11 mouse cellular contexts compared by ENCODE assay signal in genomic region chr8:12467386-12468326, GRCm38 (mm10).
DNase-seq lines count a peak whose midpoint lies in the region; ATAC-seq lines count a peak whose summit lies in the region.
"Had no signal": no experiment of that assay in that cellular context is flagged by ENCODE, and none has a peak within 500 bp of the region (broad histone marks: within the 10 kb centered on the region; RNA-seq: fewer than 3 reads in every experiment).

No protein-coding gene starts in this region.

- ATAC-seq in forebrain, embryonic 14.5 days, result 0 out of 2 replicates have a peak, but pooled peaks have one; percentile 34
- no peak for ATAC-seq in forebrain, embryonic 16.5 days
- ATAC-seq in midbrain, embryonic 14.5 days (ENCODE audit: low FRiP score, low TSS enrichment), result no peak
- no peak for ATAC-seq in midbrain, embryonic 16.5 days
- peak; percentile 73 for ATAC-seq in embryonic facial prominence, embryonic 12.5 days (ENCODE audit: insufficient number of reproducible peaks, insufficient read depth, low FRiP score, low TSS enrichment)

- H3K27me3 ChIP-seq in forebrain, embryonic 14.5 days (replicated peaks; ENCODE audit: control insufficient read depth, insufficient read depth, low read length), result 0 out of 2 replicates have a peak, but pooled peaks cover 3% of the 10 kb centered on the region
- H3K27me3 ChIP-seq in forebrain, embryonic 16.5 days (replicated peaks; ENCODE audit: control insufficient read depth, insufficient read depth, low read length), result peaks cover 4% of the 10 kb centered on the region
- no peaks in the 10 kb centered on the region; the same call in 1 of the 2 replicates for H3K27me3 ChIP-seq in midbrain, embryonic 14.5 days (ENCODE audit: control insufficient read depth, insufficient read depth, low read length)
- no peaks in the 10 kb centered on the region for H3K27me3 ChIP-seq in midbrain, embryonic 16.5 days (ENCODE audit: control insufficient read depth, insufficient read depth, low read depth, low read length)
- peaks cover 60% of the 10 kb centered on the region for H3K27me3 ChIP-seq in embryonic facial prominence, embryonic 12.5 days

- peak; percentile 45 for DNase-seq in forebrain, embryonic 14.5 days (ENCODE audit: low spot score)
- DNase-seq in midbrain, embryonic 14.5 days, result peak; percentile 45
- peak; percentile 13 for DNase-seq in retina, postnatal 7 days (ENCODE audit: low read depth, low spot score)
- DNase-seq in cerebellum, adult 11-12 months, result no peak
- no peak for DNase-seq in T-cell, adult 2 months (ENCODE audit: low spot score)
- DNase-seq: adrenal gland, postnatal 25 days; cerebellum, adult 2 months; thymus, postnatal 4 days had no signal

- no peak overlapping the region for H3K9ac ChIP-seq in forebrain, embryonic 14.5 days (ENCODE audit: low read length)
- H3K9ac ChIP-seq in forebrain, embryonic 16.5 days (replicated peaks; ENCODE audit: low read depth, low read length), result no peak overlapping the region
- no peak overlapping the region for H3K9ac ChIP-seq in midbrain, embryonic 14.5 days (replicated peaks; ENCODE audit: low read length)
- no peak overlapping the region for H3K9ac ChIP-seq in midbrain, embryonic 16.5 days (ENCODE audit: low read depth, low read length)
- no peak overlapping the region for H3K9ac ChIP-seq in embryonic facial prominence, embryonic 12.5 days

- peaks cover 9% of the 10 kb centered on the region for H3K4me1 ChIP-seq in forebrain, embryonic 14.5 days (ENCODE audit: control insufficient read depth, insufficient read depth, low read length)
- peaks cover 13% of the 10 kb centered on the region for H3K4me1 ChIP-seq in forebrain, embryonic 16.5 days (replicated peaks; ENCODE audit: control insufficient read depth, insufficient read depth, low read length)
- H3K4me1 ChIP-seq in midbrain, embryonic 14.5 days (ENCODE audit: control insufficient read depth, insufficient read depth, low read length), result no peaks in the 10 kb centered on the region
- H3K4me1 ChIP-seq in midbrain, embryonic 16.5 days (ENCODE audit: control insufficient read depth, insufficient read depth, low read length), result peaks cover 4% of the 10 kb centered on the region; the same call in 1 of the 2 replicates
- peaks cover 14% of the 10 kb centered on the region for H3K4me1 ChIP-seq in embryonic facial prominence, embryonic 12.5 days

- no peak overlapping the region for H3K27ac ChIP-seq in forebrain, embryonic 14.5 days (ENCODE audit: low read depth, low read length)
- H3K27ac ChIP-seq in forebrain, embryonic 16.5 days (ENCODE audit: low read length), result no peak overlapping the region
- no peak overlapping the region for H3K27ac ChIP-seq in midbrain, embryonic 14.5 days (replicated peaks; ENCODE audit: low read depth, low read length)
- no peak overlapping the region for H3K27ac ChIP-seq in midbrain, embryonic 16.5 days (ENCODE audit: low read length)
- no peak overlapping the region for H3K27ac ChIP-seq in embryonic facial prominence, embryonic 12.5 days

- no peaks in the 10 kb centered on the region for H3K36me3 ChIP-seq in forebrain, embryonic 14.5 days (ENCODE audit: control insufficient read depth, insufficient read depth, low read length)
- H3K36me3 ChIP-seq in forebrain, embryonic 16.5 days (ENCODE audit: control insufficient read depth, insufficient read depth), result no peaks in the 10 kb centered on the region
- no peaks in the 10 kb centered on the region for H3K36me3 ChIP-seq in midbrain, embryonic 14.5 days (ENCODE audit: control insufficient read depth, insufficient read depth, low read length)
- H3K36me3 ChIP-seq in midbrain, embryonic 16.5 days (ENCODE audit: control insufficient read depth, insufficient read depth, low read length), result no peaks in the 10 kb centered on the region
- H3K36me3 ChIP-seq in embryonic facial prominence, embryonic 12.5 days, result no peaks in the 10 kb centered on the region

- H3K4me2 ChIP-seq in forebrain, embryonic 14.5 days (ENCODE audit: low read length), result no peak overlapping the region
- H3K4me2 ChIP-seq in forebrain, embryonic 16.5 days (ENCODE audit: low read length), result no peak overlapping the region
- H3K4me2 ChIP-seq in midbrain, embryonic 14.5 days (ENCODE audit: low read length), result no peak overlapping the region
- no peak overlapping the region for H3K4me2 ChIP-seq in midbrain, embryonic 16.5 days (ENCODE audit: low read length)
- H3K4me2 ChIP-seq in embryonic facial prominence, embryonic 12.5 days (replicated peaks), result peak overlapping the region; percentile 22

- H3K4me3 ChIP-seq in forebrain, embryonic 14.5 days (ENCODE audit: low read depth, low read length), result no peak overlapping the region
- no peak overlapping the region for H3K4me3 ChIP-seq in forebrain, embryonic 16.5 days (replicated peaks; ENCODE audit: low read length)
- H3K4me3 ChIP-seq in midbrain, embryonic 14.5 days (replicated peaks; ENCODE audit: low read depth, low read length), result no peak overlapping the region
- H3K4me3 ChIP-seq in midbrain, embryonic 16.5 days (ENCODE audit: low read depth, low read length), result no peak overlapping the region
- no peak overlapping the region for H3K4me3 ChIP-seq in embryonic facial prominence, embryonic 12.5 days

- WGBS in forebrain, embryonic 14.5 days, result 63% methylated on average over 36 of the region's 36 CpGs
- WGBS in forebrain, embryonic 16.5 days, result 65% methylated on average over 36 of the region's 36 CpGs
- WGBS in midbrain, embryonic 14.5 days, result 66% methylated on average over 36 of the region's 36 CpGs
- 62% methylated on average over 36 of the region's 36 CpGs for WGBS in midbrain, embryonic 16.5 days
- 51% methylated on average over 36 of the region's 36 CpGs for WGBS in embryonic facial prominence, embryonic 12.5 days

- no peaks in the 10 kb centered on the region for H3K9me3 ChIP-seq in forebrain, embryonic 14.5 days (replicated peaks; ENCODE audit: control insufficient read depth, low read length)
- no peaks in the 10 kb centered on the region for H3K9me3 ChIP-seq in forebrain, embryonic 16.5 days (ENCODE audit: control insufficient read depth, low read length)
- H3K9me3 ChIP-seq in midbrain, embryonic 14.5 days (ENCODE audit: control insufficient read depth, low read length), result no peaks in the 10 kb centered on the region
- H3K9me3 ChIP-seq in midbrain, embryonic 16.5 days (replicated peaks; ENCODE audit: control insufficient read depth, low read length, poor library complexity, severe bottlenecking), result no peaks in the 10 kb centered on the region
- H3K9me3 ChIP-seq in embryonic facial prominence, embryonic 12.5 days, result no peaks in the 10 kb centered on the region

Comparison
In these comparisons a context has a peak if more than half of its experiments do, and no peak if none do; other contexts are left out.
1. ATAC-seq: peak in forebrain, embryonic 14.5 days (single experiment) and embryonic facial prominence, embryonic 12.5 days (single experiment); none in forebrain, embryonic 16.5 days (single experiment), midbrain, embryonic 14.5 days (single experiment) and midbrain, embryonic 16.5 days (single experiment).
2. DNase-seq: peak in forebrain, embryonic 14.5 days (single experiment), midbrain, embryonic 14.5 days (single experiment) and retina, postnatal 7 days (single experiment); none in cerebellum, adult 11-12 months (single experiment) and T-cell, adult 2 months (single experiment).